Mouse (Mus musculus): Measurements from ENCODE around the gene Lmf1. TPM values are rescaled to one million over a fixed set of nuclear protein-coding genes. Genes with fewer than 3 reads are reported as not detected.

Gene Lmf1
- polyA plus RNA-seq, 1 experiment from 2014 or later, result 36.8 TPM

GRCm38 (mm10) chr17:25709994-25710393, 131.1 kb downstream of the Lmf1 start:
- no peak for DNase-seq (ENCODE audit: low spot score)
- peaks cover 2% of the 10 kb centered on the region; the same call in 1 of the 2 replicates for H3K27me3 ChIP-seq (ENCODE audit: insufficient read depth, poor library complexity, severe bottlenecking)
- H3K4me1 ChIP-seq, result no peaks in the 10 kb centered on the region
- H3K36me3 ChIP-seq, result no peaks in the 10 kb centered on the region
- H3K4me3 ChIP-seq, result no peak overlapping the region
- no peaks in the 10 kb centered on the region for H3K9me3 ChIP-seq
- H3K27ac ChIP-seq, result no peak overlapping the region
- WGBS, result 82% methylated on average over 2 of the region's 2 CpGs

GRCm38 (mm10) chr17:25711136-25711535, 132.3 kb downstream of the Lmf1 start:
- Histone ChIP-seq H3K27me3 (ENCODE audit: insufficient read depth, poor library complexity, severe bottlenecking) (peaks cover 13% of the 10 kb centered on the region; the same call in 1 of the 2 replicates), H3K9me3 (no peaks in the 10 kb centered on the region), H3K27ac (no peak overlapping the region), H3K4me1 (peaks cover 10% of the 10 kb centered on the region), H3K36me3 (no peaks in the 10 kb centered on the region), H3K4me3 (no peak overlapping the region)
- WGBS, result 63% methylated on average over 4 of the region's 4 CpGs
- no peak for DNase-seq (ENCODE audit: low spot score)

Other genes with a start within 250 kb of the Lmf1 start
- not detected in 2 replicates for gene Tpsab1, start 233.5 kb upstream of the Lmf1 start, polyA plus RNA-seq (2016; fragmentation: Nextera tagmentation; extraction: Ambion mirVana)
- not detected in 2 replicates for gene Tpsb2, start 212.8 kb upstream of the Lmf1 start, polyA plus RNA-seq (2016; fragmentation: Nextera tagmentation; extraction: Ambion mirVana)
- gene Tpsg1, start 209.8 kb upstream of the Lmf1 start, polyA plus RNA-seq (2016; fragmentation: Nextera tagmentation; extraction: Ambion mirVana), result 0.54 TPM in 1 of 2 replicates, not detected in the other
- 11.1 and 11.8 TPM in 2 replicates for gene Cacna1h, start 145.3 kb upstream of the Lmf1 start, polyA plus RNA-seq (2016; fragmentation: Nextera tagmentation; extraction: Ambion mirVana)
- gene Tekt4, start 124.5 kb upstream of the Lmf1 start, polyA plus RNA-seq (2016; fragmentation: Nextera tagmentation; extraction: Ambion mirVana), result 0.55 and 0.84 TPM in 2 replicates
- 1.1 and 1.5 TPM in 2 replicates for gene Sstr5, start 81.8 kb upstream of the Lmf1 start, polyA plus RNA-seq (2016; fragmentation: Nextera tagmentation; extraction: Ambion mirVana)
- gene Sox8, start 8.4 kb upstream of the Lmf1 start, polyA plus RNA-seq (2016; fragmentation: Nextera tagmentation; extraction: Ambion mirVana), result 2.0 and 3.6 TPM in 2 replicates
- 2.2 and 4.6 TPM in 2 replicates for gene Gng13, start 138.1 kb downstream of the Lmf1 start, polyA plus RNA-seq (2016; fragmentation: Nextera tagmentation; extraction: Ambion mirVana)
- 34.5 and 46.4 TPM in 2 replicates for gene Chtf18, start 148.3 kb downstream of the Lmf1 start, polyA plus RNA-seq (2016; fragmentation: Nextera tagmentation; extraction: Ambion mirVana)
- gene Rpusd1, start 148.6 kb downstream of the Lmf1 start, polyA plus RNA-seq (2016; fragmentation: Nextera tagmentation; extraction: Ambion mirVana), result 18.1 and 19.8 TPM in 2 replicates
- gene Mslnl, start 157.0 kb downstream of the Lmf1 start, polyA plus RNA-seq (2016; fragmentation: Nextera tagmentation; extraction: Ambion mirVana), result not detected in 2 replicates
- gene Msln, start 175.3 kb downstream of the Lmf1 start, polyA plus RNA-seq (2016; fragmentation: Nextera tagmentation; extraction: Ambion mirVana), result 0.98 and 2.8 TPM in 2 replicates
- 33.5 and 36.0 TPM in 2 replicates for gene Narfl, start 194.7 kb downstream of the Lmf1 start, polyA plus RNA-seq (2016; fragmentation: Nextera tagmentation; extraction: Ambion mirVana)
- 58.0 and 63.8 TPM in 2 replicates for gene Haghl, start 206.6 kb downstream of the Lmf1 start, polyA plus RNA-seq (2016; fragmentation: Nextera tagmentation; extraction: Ambion mirVana)
- gene Ccdc78, start 207.5 kb downstream of the Lmf1 start, polyA plus RNA-seq (2016; fragmentation: Nextera tagmentation; extraction: Ambion mirVana), result 0.18 and 0.37 TPM in 2 replicates
- gene Fam173a, start 213.8 kb downstream of the Lmf1 start, polyA plus RNA-seq (2016; fragmentation: Nextera tagmentation; extraction: Ambion mirVana), result 74.5 and 74.9 TPM in 2 replicates
- 0.99 TPM in 1 of 2 replicates, not detected in the other for gene AC134908.4, start 216.6 kb downstream of the Lmf1 start, polyA plus RNA-seq (2016; fragmentation: Nextera tagmentation; extraction: Ambion mirVana)
- 44.3 and 48.0 TPM in 2 replicates for gene Metrn, start 218.1 kb downstream of the Lmf1 start, polyA plus RNA-seq (2016; fragmentation: Nextera tagmentation; extraction: Ambion mirVana)
- 0.62 and 1.2 TPM in 2 replicates for gene Fbxl16, start 230.0 kb downstream of the Lmf1 start, polyA plus RNA-seq (2016; fragmentation: Nextera tagmentation; extraction: Ambion mirVana)
- 21.6 and 23.0 TPM in 2 replicates for gene Wdr24, start 244.5 kb downstream of the Lmf1 start, polyA plus RNA-seq (2016; fragmentation: Nextera tagmentation; extraction: Ambion mirVana)
- gene Jmjd8, start 249.8 kb downstream of the Lmf1 start, polyA plus RNA-seq (2016; fragmentation: Nextera tagmentation; extraction: Ambion mirVana), result 45.8 and 50.7 TPM in 2 replicates

All from heart, embryonic 10.5 days (tissue).